Mouse (Mus musculus): ENCODE data around the gene Ccdc22.

The Ccdc22 gene

DNA sequence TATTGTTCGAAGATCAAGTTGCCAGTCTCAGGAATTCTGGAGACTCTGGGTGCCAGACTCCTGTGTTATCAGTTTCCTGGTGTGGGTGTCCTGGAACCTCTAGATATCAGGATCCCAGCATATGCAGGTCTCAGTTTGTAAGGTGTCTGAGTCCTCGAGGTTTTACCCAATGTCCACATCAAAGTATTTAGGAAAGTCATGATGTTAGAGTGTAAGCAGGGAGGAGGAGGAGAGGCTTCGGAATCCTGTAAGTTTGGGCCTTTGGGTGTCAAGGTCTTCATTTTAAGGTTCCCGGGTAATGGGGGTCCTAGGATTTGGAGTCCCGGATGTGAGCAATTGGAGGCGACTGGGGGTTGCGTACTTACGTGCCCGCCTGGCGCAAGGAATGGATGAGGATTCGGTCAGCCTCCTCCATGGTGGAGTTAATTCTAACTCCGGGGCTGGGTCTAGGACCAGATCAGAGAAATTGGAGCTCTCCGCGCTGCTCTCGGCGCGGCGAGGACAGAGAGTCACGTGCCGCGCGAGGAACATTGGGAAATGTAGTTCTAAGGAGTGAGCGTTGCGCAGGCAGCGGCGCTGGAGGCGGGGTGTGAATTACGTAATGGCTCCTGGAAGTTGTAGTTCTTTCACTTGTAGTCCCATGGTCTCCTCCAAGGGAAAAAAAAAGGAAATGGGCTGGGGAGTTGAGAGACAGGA, at the start of gene Ccdc22:
Gene Ccdc22, minus strand, starts transcription at position 639 of the 696 bp plus-strand sequence.
- peak; percentile 62 for DNase-seq (ENCODE audit: low read depth, low spot score)

DNA sequence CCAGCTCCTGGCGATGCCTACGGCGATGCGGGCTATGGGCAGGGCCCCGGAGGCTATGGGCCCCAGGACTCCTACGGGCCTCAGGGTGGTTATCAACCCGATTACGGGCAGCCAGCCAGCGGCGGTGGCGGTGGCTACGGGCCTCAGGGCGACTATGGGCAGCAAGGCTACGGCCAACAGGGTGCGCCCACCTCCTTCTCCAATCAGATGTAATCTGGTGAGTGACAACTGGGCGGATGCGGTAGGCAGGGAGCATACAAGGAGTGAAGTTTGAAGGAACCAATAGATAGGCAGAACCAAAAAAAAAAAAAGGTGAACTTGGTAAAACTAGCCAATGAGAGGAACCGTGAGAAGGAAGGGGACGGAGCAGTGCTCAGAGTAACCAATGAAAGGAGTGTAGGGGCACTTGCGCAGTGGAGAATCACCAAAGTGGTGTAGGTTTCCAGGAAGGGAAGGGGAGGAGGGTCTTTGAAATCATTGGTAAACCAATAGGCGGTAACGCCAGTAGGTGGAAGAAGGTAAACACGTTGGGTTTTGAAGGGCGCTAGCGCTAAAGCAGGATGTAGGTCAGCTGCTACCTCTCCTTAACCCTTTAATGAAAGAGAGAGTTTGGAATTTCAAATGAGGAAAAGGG, 43.5 kb upstream of the Ccdc22 start:
- peak; percentile 30 for DNase-seq (ENCODE audit: low read depth, low spot score)

DNA sequence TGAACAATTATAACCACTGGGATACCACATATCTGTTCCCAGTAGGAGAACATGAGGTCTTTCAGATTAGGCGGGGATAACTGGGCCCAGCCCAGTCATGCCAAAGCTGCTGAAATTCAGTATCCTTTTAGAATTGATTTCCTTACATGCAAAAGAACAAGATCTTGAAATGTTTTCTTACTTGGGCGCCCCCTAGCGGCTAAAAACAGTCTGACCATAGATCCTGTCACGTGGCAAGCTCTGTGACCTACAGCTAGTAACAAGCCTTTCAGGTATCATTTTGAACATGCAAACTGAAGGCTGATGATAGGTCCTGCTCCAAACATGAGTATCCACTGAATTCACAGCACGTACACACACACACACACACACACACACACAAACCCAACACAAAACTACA, 40.0 kb upstream of the Ccdc22 start:
- DNase-seq (ENCODE audit: low read depth, low spot score) = peak; percentile 62

DNA sequence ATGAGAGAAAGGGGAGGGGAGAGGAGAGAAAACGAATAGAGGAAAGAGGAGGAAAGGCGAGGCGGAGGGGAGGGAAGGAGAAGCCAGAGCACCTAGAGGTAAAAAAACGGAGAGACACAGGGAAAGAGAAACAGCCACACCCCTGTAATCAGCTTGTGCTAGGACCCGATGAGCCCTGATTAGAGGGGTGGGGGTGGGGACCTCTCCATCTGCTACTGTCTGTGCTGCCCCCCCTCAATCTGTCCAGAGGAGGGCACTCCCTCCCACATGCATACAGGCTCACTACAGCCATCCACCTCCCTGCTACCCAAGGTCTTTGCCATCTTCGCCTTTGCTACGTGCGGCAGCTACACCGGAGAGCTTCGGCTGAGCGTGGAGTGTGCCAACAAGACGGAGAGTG, 35.5 kb upstream of the Ccdc22 start:
- DNase-seq (ENCODE audit: low read depth, low spot score) = peak; percentile 70

DNA sequence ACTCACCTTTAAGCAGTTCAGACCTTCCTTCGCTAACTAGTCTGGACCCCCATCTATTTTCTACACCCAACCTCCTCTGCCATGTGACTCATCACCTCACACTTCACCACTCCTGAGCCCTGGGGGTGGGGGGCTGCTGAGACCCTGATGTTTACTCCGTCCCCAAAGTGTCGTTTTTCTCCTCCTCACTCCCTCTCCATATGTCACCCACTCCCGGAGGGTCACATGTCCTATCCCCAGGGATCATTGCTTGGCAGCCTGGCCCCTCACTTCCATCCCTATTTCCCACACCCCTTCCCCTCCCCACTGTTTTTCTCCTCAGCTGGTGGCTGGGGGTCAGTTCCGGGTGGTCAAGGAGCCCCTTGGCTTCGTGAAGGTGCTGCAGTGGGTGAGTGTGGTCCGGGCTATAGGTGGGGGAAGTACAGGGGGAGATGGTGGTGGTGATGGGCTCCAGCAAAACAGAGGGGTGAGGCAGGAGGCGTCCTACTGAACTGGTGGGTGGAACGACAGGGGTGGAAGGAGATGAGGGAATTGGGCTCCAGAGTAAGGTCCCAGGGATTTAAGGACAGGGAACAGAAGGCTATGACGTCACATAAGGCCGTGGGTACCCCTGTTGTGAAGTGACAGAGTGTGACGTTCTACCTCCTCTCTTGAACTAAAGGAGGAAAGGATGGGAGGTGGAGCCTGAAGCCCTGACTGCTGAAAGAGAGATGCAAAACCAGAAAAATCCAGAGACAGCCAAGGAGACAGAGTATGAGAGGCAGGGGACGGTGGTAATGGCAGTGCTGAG, 34.4 kb upstream of the Ccdc22 start:
- no peak for DNase-seq (ENCODE audit: low read depth, low spot score)

DNA sequence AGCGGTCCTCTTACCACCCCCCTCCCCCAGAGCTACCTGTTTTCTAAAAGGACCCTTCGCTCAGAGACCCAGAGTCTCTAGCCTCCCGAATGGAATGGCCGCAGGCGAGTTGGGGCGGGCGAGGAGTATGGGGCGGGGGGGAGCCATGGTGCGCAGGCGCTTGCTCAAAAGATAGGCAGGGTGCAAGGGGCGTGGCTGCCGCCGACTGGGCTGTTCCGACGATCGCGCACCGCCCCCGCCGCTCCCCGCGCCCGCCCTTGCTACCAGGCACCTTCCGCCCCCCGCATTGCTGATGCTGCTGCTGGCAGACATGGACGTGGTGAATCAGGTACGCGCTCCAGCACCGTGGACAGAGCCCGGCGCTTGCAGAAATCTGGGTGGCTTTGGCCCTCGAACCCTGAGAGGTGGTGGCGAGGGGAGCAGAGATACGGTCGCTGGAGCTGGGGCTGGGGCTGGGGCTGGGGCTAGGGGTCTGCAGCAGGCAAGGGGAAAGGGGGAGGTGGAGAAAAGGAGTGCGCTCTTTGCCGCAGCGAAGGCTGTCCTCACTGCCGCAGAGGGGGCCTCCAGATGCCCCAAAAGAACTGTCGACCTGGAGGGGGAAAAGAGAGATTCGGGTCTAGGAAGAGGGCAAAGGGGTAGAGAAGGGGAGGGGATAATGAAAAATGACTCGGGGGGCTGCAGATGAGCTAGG, 33.2 kb upstream of the Ccdc22 start, which contains the start of gene Syp:
Gene Syp, plus strand, starts transcription at position 71 of the 691 bp plus-strand sequence.
- peak; percentile 70 for DNase-seq (ENCODE audit: low read depth, low spot score)

DNA sequence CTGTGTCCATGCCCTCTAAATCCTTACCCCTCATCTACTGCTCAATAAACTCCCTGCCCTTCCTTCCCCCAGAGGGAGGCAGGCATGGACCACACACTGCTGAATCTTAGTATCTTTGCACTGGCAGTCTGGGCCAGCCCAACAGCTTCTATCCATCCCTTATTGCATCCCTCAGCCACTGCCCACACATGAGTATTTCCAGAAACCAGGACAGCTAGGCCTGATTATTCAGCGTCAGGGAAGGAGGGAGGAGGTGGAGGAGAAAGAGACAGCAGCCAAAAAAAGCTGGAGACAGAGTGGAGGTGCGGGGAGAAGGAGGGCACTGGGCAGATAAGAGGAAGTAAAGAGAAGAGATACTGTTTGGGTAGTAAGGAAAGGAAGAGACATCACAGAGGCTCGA, 29.8 kb upstream of the Ccdc22 start:
- DNase-seq (ENCODE audit: low read depth, low spot score) = no peak

DNA sequence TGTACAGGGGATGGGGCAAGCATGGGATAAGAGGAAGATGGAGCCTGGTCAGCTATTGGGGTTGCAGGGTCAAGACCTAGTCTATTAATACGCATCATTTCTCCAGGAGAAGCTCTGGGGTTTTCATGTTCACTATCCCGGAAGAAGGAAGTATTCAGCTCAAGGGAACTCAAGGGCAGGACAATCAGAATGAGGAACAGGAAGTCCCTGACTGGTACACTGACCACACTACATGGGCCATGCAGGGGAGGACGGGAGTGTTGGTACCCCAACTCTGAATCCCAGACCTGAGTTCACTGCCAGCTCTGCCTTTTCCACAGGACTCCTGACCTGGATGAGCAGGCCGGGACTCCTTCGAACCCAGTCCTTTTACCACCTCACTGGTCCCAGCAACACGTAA, 27.2 kb upstream of the Ccdc22 start:
- no peak for DNase-seq (ENCODE audit: low read depth, low spot score)

DNA sequence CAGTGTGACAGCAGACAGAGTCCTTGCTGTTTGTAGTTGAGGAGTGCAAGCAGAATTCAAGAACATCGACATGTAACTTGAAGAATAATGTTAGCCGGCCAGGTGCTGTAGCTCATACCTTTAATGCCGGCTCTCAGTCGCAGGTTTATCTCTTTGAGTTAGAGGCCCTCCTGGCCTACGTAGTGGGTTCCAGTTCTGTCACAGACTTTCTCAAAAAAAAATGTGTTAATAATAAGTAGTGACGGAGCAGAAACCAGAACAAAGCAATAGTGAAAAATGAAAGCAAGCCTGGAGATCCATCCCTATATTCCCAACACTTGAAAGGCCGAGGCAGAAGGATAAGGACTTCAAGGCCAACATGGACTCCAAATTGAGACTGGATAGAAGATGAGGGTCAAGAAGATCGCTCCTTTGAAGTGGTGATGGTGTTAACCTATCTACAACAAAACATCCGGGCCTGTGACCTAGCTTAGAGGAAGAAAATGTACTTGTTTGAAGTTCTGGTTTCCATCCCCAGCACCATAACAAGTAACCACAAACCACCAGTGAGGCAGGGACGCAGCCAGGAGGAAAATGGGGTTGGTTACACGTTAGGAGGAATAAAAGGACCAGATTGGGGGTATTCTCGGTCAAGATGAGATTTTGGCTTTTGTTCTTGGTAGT, 12.7 kb upstream of the Ccdc22 start:
- DNase-seq (ENCODE audit: low read depth, low spot score) = no peak

DNA sequence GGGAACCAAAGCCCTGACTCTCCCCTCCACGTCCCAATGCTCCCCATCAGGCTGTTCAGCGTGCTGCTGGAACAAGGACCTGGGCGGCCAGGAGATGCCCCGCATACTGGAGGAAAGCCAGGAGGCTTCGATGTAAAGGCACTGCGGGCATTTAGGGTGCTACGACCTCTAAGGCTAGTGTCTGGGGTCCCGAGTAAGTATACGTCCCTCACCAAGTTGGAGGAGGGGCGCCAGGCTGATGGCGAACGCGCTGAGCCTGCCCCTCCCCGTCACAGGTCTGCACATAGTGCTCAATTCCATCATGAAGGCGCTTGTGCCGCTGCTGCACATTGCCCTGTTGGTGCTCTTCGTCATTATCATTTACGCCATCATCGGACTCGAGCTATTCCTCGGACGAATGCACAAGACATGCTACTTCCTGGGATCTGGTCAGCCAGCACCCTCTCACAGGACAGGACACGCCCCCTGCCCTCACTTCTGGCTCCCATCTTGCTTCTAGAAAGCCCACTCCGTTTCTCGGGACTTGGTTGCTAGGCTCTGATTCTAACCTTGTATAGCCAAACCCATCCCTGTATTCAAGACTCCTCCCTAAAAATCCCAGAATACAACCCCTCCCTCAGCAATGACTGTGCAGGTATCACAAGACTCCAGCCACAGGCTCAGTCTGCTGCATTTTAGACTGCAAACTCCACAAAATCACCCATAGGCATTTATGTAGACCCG, 5.4 kb upstream of the Ccdc22 start:
- DNase-seq (ENCODE audit: low read depth, low spot score) = no peak

DNA sequence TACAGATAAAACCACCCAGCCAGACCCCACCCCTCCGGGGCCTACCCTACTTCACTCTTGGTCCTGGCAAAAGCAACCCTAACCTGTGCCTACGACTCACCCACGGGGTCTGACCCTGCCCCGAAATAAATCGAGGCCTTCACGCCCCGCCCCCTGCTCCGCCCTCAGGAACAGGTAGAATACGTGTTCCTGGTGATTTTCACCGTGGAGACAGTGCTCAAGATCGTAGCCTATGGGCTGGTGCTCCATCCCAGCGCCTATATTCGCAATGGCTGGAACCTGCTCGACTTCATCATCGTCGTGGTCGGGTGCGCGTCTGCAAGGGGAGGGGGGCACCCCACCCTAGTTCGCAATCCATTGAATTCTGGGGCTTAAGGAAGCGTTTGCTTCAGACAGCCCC, 4.7 kb upstream of the Ccdc22 start:
- DNase-seq (ENCODE audit: low read depth, low spot score) = no peak

DNA sequence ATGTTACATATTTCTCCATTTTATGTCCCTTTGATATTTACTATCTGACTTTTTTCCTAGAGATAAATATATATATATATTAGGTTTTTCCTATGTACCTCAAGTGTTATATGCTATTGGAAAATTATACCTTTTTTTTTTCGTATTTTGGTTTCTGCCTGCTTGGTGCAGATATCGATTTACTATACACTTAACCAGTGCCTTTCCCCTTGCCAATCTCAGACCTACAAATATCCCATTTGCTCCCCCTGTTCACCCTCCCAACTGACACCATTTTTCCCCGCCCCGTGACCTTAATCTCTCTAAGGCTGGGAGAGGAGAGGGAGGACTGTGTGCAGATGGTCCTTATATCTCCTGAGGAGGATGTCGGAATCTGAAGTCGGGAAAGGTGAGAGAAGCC, 1.5 kb upstream of the Ccdc22 start, which contains the start of gene Cacna1f:
Gene Cacna1f, plus strand, starts transcription at position 301 of the 400 bp plus-strand sequence.
- peak; percentile 65 for DNase-seq (ENCODE audit: low read depth, low spot score)

DNA sequence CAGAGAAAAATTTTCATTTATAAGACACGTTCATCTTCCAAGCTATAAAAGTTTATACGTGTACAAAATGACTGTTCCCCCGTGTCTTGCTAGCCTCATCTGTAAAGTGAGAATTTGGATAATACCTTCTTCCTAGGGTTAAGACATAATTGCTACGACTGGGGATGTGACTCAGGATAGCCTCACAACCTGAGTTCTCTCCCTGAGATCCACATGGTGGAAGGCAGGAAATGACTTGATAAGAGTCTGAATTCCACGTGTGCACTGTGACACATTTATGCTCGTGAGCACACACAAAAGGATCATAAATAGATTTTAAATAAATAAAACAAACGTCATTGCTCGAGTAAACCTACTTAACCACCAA, 241 bp upstream of the Ccdc22 start:
- no peak for DNase-seq (ENCODE audit: low read depth, low spot score)

DNA sequence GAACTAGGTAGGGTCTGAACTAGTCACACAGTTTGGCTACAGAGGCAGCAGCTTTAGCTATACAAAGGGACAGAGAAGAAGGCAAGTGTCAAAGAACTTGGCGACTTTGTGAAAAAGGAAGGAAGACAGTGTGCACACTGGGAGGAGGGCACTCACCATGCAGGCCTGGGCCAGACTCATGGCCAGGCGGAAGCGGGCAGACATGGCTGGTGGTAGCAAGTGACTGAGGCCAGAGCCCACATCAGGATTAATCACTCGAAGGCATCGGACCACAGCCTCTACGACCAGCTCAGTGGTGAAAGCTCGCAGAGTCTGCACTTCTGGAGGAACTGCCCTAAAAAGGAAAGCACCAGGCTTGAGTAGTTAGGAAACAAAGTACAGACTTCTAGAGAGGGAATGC, 1.3 kb downstream of the Ccdc22 start:
- DNase-seq (ENCODE audit: low read depth, low spot score) = no peak

DNA sequence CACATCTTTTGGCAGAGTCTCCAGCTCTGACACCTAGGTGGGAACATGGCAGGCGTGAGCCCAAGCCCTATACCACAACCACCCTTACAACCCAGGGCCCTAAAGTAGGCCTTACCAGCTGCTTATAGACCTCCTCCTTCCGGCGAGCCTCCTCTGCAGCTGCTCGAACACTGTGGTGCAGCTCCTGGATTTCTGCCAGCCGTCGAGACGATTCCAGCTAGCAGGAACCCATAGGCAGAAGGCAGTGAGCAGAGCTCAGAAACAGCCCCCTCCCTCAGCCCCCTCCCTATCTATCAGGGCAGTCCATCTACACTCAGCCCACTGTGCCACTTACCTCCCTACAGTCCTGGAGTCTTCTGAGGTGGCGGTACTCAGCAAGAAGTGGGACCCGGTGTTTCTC, 9.9 kb downstream of the Ccdc22 start:
- DNase-seq (ENCODE audit: low read depth, low spot score) = no peak

DNA sequence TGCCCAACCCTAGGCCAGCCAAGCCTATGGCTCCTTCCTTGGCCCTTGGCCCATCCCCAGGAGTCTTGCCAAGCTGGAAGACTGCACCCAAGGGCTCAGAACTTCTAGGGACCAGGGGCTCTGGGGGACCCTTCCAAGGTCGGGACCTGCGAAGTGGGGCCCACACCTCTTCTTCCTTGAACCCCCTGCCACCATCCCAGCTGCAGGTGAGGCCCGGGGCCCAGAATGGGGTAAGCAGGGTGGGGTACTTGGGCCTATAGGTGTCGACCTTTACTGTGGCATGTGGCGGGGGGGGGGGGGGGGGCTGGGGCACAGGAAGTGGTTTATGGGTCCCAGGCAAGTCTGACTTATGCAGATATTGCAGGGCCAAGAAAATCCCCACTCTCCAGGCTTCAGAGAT, 19.0 kb downstream of the Ccdc22 start:
- DNase-seq (ENCODE audit: low read depth, low spot score) = no peak

DNA sequence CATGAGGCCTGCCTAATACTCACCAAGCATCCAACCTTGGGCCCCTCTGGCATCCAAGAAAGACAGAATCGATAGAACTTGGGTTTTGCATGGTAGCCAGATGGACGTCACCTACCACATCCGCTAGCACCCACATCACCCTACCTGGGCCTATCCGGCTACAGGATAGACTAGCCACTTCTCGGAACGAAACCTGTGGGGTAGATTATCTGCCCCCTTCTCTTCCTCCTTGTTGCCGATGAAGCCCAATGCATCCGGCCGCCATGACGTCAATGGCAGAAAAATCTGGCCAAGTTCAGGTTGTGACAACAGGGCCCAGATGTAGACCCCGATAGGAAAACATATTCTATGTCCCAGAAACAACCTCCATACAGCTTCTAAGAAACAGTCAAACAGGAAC, 21.4 kb downstream of the Ccdc22 start:
- DNase-seq (ENCODE audit: low read depth, low spot score) = no peak

DNA sequence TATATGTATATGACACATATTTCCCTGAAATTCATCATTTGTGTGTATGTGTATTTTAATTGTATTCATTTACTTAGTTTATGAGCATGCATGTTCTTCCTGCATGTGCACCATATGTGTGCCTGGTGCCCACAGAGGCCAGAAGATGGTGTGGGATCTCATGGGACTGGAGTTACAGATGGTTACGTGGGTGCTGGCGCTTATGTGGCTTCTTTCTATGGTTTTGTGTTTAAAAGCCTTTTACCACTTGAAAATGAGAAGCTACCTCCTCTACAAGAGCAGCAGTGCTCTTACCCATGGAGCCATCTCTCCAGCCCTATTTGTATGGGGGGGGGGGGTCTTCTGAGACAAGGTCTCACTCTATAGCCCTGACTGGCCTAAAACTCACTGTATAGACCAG, 24.2 kb downstream of the Ccdc22 start:
- DNase-seq (ENCODE audit: low read depth, low spot score) = no peak

DNA sequence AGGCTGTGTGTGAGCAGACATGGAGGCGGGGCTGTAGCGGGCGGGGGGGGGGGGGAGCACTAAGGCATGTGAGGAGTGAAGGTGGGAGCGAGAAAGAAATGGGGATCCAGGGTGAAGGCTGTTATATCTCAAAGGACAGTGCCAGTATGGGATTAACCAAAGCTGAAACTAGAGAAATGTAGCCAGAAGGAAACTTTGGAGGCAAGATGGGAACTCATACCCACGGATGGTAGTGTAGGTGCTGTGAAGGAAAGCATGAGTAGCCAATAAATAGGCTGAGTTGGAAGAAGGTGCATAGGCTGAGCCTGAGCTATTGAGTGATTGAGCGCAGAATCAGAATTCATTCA, 30.5 kb downstream of the Ccdc22 start:
- DNase-seq (ENCODE audit: low read depth, low spot score) = no peak

DNA sequence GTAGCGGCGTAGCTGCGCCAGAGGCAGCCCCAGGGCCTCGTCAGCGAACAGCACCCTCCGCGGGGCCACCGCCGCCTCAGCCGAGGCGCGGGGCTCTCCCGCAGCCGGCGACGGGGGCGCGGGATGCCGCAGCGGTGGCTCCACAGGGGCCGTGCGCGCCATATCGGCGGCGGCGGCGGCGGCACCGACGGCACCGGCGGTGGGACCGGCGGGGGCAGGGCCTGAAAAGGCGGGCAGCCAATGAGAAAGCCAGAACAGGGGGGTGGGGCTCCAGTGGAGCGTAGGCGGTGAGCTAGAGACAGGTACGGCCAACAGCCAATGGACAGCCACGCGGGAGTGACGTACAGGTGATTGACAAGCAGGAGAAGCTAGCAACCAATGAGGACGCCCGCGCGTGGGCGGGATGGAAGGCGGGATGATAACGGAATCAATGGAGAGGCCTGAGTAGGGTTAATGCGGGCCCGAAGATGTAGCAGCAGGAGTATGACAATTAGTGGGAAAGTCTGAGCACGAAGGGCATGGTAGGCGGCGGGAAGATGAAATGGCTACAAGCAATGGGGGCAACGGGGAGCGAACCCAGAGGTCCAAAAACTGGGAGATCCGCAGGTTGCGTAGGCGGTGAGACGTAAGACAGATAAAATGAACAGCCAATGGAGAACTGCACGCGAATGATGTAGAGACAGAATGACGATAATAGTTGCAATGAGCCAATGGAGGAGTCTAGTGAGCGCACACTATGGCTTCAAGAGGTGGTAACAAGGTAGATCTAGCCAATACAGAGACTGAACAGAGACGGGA, 31.0 kb downstream of the Ccdc22 start, which contains the start of gene Ppp1r3f:
Gene Ppp1r3f, minus strand, starts transcription at position 197 of the 798 bp plus-strand sequence.
- peak; percentile 76 for DNase-seq (ENCODE audit: low read depth, low spot score)

Data from retina, adult 2 months (tissue).